ENCODE assay signal across 8 mouse cellular contexts in the genomic region with DNA sequence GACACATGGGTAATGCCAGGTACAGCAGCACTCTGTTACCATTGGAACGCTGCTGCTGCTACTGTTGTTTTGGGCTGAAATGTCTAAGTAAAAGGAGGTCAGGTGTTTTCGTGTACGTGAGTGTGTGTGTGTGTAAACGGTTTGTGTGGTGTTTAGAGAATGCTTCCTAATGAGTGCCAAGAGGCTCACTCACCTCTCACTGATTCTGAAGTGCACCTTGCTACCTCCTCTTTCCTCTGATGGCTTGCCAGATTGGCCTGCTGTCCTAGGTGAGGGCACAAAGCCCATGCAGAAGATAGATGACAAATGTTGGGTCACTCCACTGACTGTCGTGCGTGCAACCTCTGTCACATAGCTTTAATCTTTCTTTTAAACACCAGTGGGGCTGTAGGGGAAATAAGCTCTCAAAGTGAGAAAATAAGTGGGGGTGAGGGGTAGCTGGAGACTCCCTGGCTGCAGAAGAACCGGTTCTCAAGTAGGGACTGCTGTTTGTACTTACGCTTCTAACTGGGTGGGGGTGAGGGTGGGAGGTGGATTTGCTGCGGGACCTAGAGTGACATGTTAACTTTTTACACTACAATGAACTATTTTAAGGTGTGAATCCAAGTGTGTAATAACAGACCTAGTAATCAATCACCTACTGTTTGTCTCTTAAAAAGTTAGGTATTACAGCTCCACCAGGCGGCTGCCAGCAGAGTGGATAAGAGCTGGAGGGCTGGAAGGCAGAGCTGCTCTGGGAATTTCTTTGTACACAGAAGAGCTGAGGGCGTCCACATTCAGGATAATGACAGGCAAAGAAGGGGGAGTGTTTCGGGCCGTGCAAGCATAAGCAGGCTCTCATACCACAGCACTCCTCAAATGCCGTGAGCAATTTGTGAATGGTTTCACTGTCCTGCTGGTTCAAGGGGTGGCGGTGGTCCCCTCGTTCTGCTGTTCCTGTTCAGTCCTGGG. TPM values are rescaled to one million over a fixed set of nuclear protein-coding genes. Genes with fewer than 3 reads are reported as not detected.
DNase-seq lines count a peak whose midpoint lies in the region; ATAC-seq and TF ChIP-seq lines count a peak whose summit lies in the region.

No protein-coding gene starts in this region.

- H3K27ac ChIP-seq in forebrain, embryonic 16.5 days (ENCODE audit: low read length): no peak overlapping the region
- no peak overlapping the region for H3K27ac ChIP-seq in midbrain, embryonic 15.5 days

- H3K4me3 ChIP-seq in forebrain, embryonic 16.5 days (replicated peaks; ENCODE audit: low read length): no peak overlapping the region
- no peak overlapping the region for H3K4me3 ChIP-seq in midbrain, embryonic 15.5 days

- 36% methylated on average over 16 of the region's 16 CpGs for WGBS in forebrain, embryonic 16.5 days
- 42% methylated on average over 16 of the region's 16 CpGs for WGBS in midbrain, embryonic 15.5 days

- peak; percentile 16 for DNase-seq in cerebellum, adult 11 months
- peak; percentile 85 for DNase-seq in brain, embryonic 14.5 days (ENCODE audit: low read depth)
- peak; percentile 18 to 50 for DNase-seq in kidney, postnatal 25 days

- H3K4me1 ChIP-seq in forebrain, embryonic 16.5 days (replicated peaks; ENCODE audit: control insufficient read depth, insufficient read depth, low read length): peaks cover 21% of the 10 kb centered on the region
- peaks cover 24% of the 10 kb centered on the region for H3K4me1 ChIP-seq in midbrain, embryonic 15.5 days

- peak overlapping the region; percentile 16; the same call in 1 of the 2 replicates for H3K4me2 ChIP-seq in forebrain, embryonic 16.5 days (ENCODE audit: low read length)
- H3K4me2 ChIP-seq in midbrain, embryonic 15.5 days: peak overlapping the region; percentile 12; the same call in 1 of the 2 replicates

- H3K9ac ChIP-seq in forebrain, embryonic 16.5 days (replicated peaks; ENCODE audit: low read depth, low read length): no peak overlapping the region; the same call in 1 of the 2 replicates
- H3K9ac ChIP-seq in midbrain, embryonic 15.5 days: no peak overlapping the region

- H3K9me3 ChIP-seq in forebrain, embryonic 16.5 days (ENCODE audit: control insufficient read depth, low read length): no peaks in the 10 kb centered on the region
- H3K9me3 ChIP-seq in midbrain, embryonic 15.5 days: no peaks in the 10 kb centered on the region

- H3K36me3 ChIP-seq in forebrain, embryonic 16.5 days (ENCODE audit: control insufficient read depth, insufficient read depth): peaks cover 8% of the 10 kb centered on the region
- H3K36me3 ChIP-seq in midbrain, embryonic 15.5 days (replicated peaks): peaks cover 11% of the 10 kb centered on the region; the same call in 1 of the 2 replicates

- no peak for TF ChIP-seq POLR2A in brain, embryonic 14.5 days (IDR thresholded peaks at IDR 0.05; ENCODE audit: borderline replicate concordance, extremely low read depth, insufficient read depth, insufficient read length, poor library complexity, severe bottlenecking)

- TF ChIP-seq CTCF in brain, embryonic 14.5 days (IDR thresholded peaks at IDR 0.05; ENCODE audit: borderline replicate concordance, extremely low read depth, insufficient read depth, insufficient read length): peak; percentile 56; the same call in 1 of the 2 replicates

- no peaks in the 10 kb centered on the region for H3K27me3 ChIP-seq in forebrain, embryonic 16.5 days (replicated peaks; ENCODE audit: control insufficient read depth, insufficient read depth, low read length)
- H3K27me3 ChIP-seq in midbrain, embryonic 15.5 days (replicated peaks): no peaks in the 10 kb centered on the region

- no peak for ATAC-seq in cerebellum, adult (ENCODE audit: insufficient number of reproducible peaks, low FRiP score, low TSS enrichment)
- ATAC-seq in forebrain, embryonic 16.5 days: peak; percentile 74
- peak; percentile 45 for ATAC-seq in midbrain, embryonic 15.5 days (replicated peaks)
- ATAC-seq in CD4-positive, CD25-positive, alpha-beta regulatory T cell, adult 4 months: no peak
- ATAC-seq in monocyte, adult 5-6 weeks (replicated peaks; ENCODE audit: insufficient number of reproducible peaks, low FRiP score, low TSS enrichment, poor library complexity, severe bottlenecking): no peak

RNA-seq across cellular contexts. Expression of a gene that starts 10.4 kb away (rescaled TPM):
- polyA plus RNA-seq in brain, embryonic 14.5 days (2012; rRNA removed): 24.9 and 27.9 TPM in 2 replicates
- polyA plus RNA-seq in forebrain, embryonic 16.5 days (2015; fragmentation: Nextera tagmentation; extraction: Ambion mirVana): 58.5 and 65.1 TPM in 2 replicates
- polyA plus RNA-seq in midbrain, embryonic 15.5 days (2015; fragmentation: Nextera tagmentation; extraction: Ambion mirVana): 61.0 and 62.9 TPM in 2 replicates
- polyA plus RNA-seq in CD4-positive, CD25-positive, alpha-beta regulatory T cell, adult 4 months (2017; shearing (Covaris generic)): 10 to 100 TPM; 47.6 to 54.6 TPM
- total RNA-seq in monocyte, adult 5-6 weeks (2017): 37.0 to 57.3 TPM (median 48.3 TPM) in 3 replicates

RNA-seq across cellular contexts. Expression of a gene that starts 10.5 kb away (rescaled TPM):
- polyA plus RNA-seq in brain, embryonic 14.5 days (2012; rRNA removed): 0.04 and 0.11 TPM in 2 replicates
- polyA plus RNA-seq in forebrain, embryonic 16.5 days (2015; fragmentation: Nextera tagmentation; extraction: Ambion mirVana): 0.10 and 0.24 TPM in 2 replicates
- 0.04 and 0.09 TPM in 2 replicates for polyA plus RNA-seq in midbrain, embryonic 15.5 days (2015; fragmentation: Nextera tagmentation; extraction: Ambion mirVana)
- under 1 TPM in 1 of 2 experiments, not detected in 1; 0.17 TPM for polyA plus RNA-seq in CD4-positive, CD25-positive, alpha-beta regulatory T cell, adult 4 months (2017; shearing (Covaris generic))
- total RNA-seq in monocyte, adult 5-6 weeks (2017): not detected in 3 replicates

Comparison
In these comparisons a context has a peak if more than half of its experiments do, and no peak if none do; other contexts are left out.
1. DNase-seq: peak in every context shown above with its lines; median percentile 85 in brain, embryonic 14.5 days; 34 in kidney, postnatal 25 days; 16 in cerebellum, adult 11 months.
2. ATAC-seq: peak in forebrain, embryonic 16.5 days (single experiment) and midbrain, embryonic 15.5 days (single experiment); none in cerebellum, adult (single experiment), CD4-positive, CD25-positive, alpha-beta regulatory T cell, adult 4 months (single experiment) and monocyte, adult 5-6 weeks (single experiment).